Mouse (Mus musculus): ENCODE measurements around the gene Arhgap42. TPM values are rescaled to one million over a fixed set of nuclear protein-coding genes. Genes with fewer than 3 reads are reported as not detected.

Gene Arhgap42
- polyA plus RNA-seq, 1 experiment = 8.3 TPM

- no peak for TF ChIP-seq TCF12 (IDR thresholded peaks at IDR 0.05; ENCODE audit: insufficient read depth, poor library complexity, severe bottlenecking)
- TF ChIP-seq MYOD1 (IDR thresholded peaks at IDR 0.05; ENCODE audit: control insufficient read depth in 1 of 3, insufficient read length in 2 of 3, low read depth in 2 of 3) = no peak
- TF ChIP-seq CEBPB (IDR thresholded peaks at IDR 0.05; ENCODE audit: insufficient read depth, poor library complexity, severe bottlenecking) = no peak
- no peak for TF ChIP-seq POLR2A (IDR thresholded peaks at IDR 0.05; ENCODE audit: insufficient read length, low read depth)
- no peak for TF ChIP-seq TCF3 (IDR thresholded peaks at IDR 0.05; ENCODE audit: insufficient read length, low read depth)
- TF ChIP-seq USF1 (IDR thresholded peaks at IDR 0.05; ENCODE audit: low read depth) = no peak
- no peak for TF ChIP-seq POLR2AphosphoS2 (IDR thresholded peaks at IDR 0.05; ENCODE audit: insufficient read length, low read depth)
- TF ChIP-seq REST (IDR thresholded peaks at IDR 0.05; ENCODE audit: insufficient read depth, insufficient read length) = no peak
- TF ChIP-seq MAX (IDR thresholded peaks at IDR 0.05; ENCODE audit: low read depth) = no peak
- TF ChIP-seq MYOG (IDR thresholded peaks at IDR 0.05; ENCODE audit: control insufficient read depth in 1 of 3, insufficient read depth in 1 of 3, insufficient read length in 2 of 3, low read depth in 2 of 3) = no peak
- TF ChIP-seq SRF (IDR thresholded peaks at IDR 0.05; ENCODE audit: control insufficient read depth, insufficient read length, low read depth) = no peak
- no peak for TF ChIP-seq E2F4 (IDR thresholded peaks at IDR 0.05; ENCODE audit: insufficient read depth)
- Histone ChIP-seq H3K79me2 (ENCODE audit: control insufficient read depth, insufficient read depth) (peaks cover 96% of the 10 kb centered on the region), H3ac (ENCODE audit: control insufficient read depth, insufficient read length) (no peak overlapping the region), H3K4me2 (ENCODE audit: low read depth) (no peak overlapping the region), H3K4me3 (no peak overlapping the region), H3K36me3 (ENCODE audit: control insufficient read depth, insufficient read depth) (no peaks in the 10 kb centered on the region), H3K27me3 (ENCODE audit: control insufficient read depth, insufficient read depth, insufficient read length) (no peaks in the 10 kb centered on the region)
Measured at GRCm38 (mm10) chr9:9221185-9221584, 17.7 kb downstream of the Arhgap42 start.

DNA sequence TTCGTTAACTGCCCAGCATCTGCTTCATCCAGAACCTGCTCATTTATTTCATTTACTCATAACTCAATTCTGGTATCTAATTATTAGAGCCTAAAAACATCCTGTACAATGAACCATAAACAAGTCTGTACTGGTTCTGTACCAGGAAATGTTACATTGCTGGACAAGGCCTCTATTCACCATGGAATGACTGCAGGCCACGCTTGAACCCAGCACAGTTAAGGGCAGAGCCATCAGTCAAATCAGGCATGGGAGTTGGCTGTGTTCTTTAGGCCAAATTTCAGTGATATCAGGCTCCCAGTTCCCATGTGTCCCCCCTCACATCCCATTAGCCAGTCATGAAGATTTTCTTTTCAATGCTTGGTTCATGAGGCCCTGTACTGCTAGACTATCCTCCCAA is 20.6 kb downstream of the Arhgap42 start:
- Histone ChIP-seq H3ac (ENCODE audit: control insufficient read depth, insufficient read length) (no peak overlapping the region), H3K27me3 (ENCODE audit: control insufficient read depth, insufficient read depth, insufficient read length) (no peaks in the 10 kb centered on the region), H3K4me3 (no peak overlapping the region), H3K36me3 (ENCODE audit: control insufficient read depth, insufficient read depth) (no peaks in the 10 kb centered on the region), H3K79me2 (ENCODE audit: control insufficient read depth, insufficient read depth) (peaks cover 97% of the 10 kb centered on the region), H3K4me2 (ENCODE audit: low read depth) (no peak overlapping the region)
- TF ChIP-seq REST (IDR thresholded peaks at IDR 0.05; ENCODE audit: insufficient read depth, insufficient read length) = no peak
- no peak for TF ChIP-seq MYOG (IDR thresholded peaks at IDR 0.05; ENCODE audit: control insufficient read depth in 1 of 3, insufficient read depth in 1 of 3, insufficient read length in 2 of 3, low read depth in 2 of 3)
- no peak for TF ChIP-seq TCF3 (IDR thresholded peaks at IDR 0.05; ENCODE audit: insufficient read length, low read depth)
- TF ChIP-seq POLR2AphosphoS2 (IDR thresholded peaks at IDR 0.05; ENCODE audit: insufficient read length, low read depth) = no peak

- Histone ChIP-seq H3K36me3 (ENCODE audit: control insufficient read depth, insufficient read depth) (no peaks in the 10 kb centered on the region), H3K4me2 (ENCODE audit: low read depth) (no peak overlapping the region), H3K27me3 (ENCODE audit: control insufficient read depth, insufficient read depth, insufficient read length) (no peaks in the 10 kb centered on the region), H3K4me3 (no peak overlapping the region), H3K79me2 (ENCODE audit: control insufficient read depth, insufficient read depth) (peaks cover 89% of the 10 kb centered on the region), H3ac (ENCODE audit: control insufficient read depth, insufficient read length) (no peak overlapping the region)
- TF ChIP-seq E2F4 (IDR thresholded peaks at IDR 0.05; ENCODE audit: insufficient read depth) = no peak
- TF ChIP-seq POLR2AphosphoS2 (IDR thresholded peaks at IDR 0.05; ENCODE audit: insufficient read length, low read depth) = no peak
- TF ChIP-seq POLR2A (IDR thresholded peaks at IDR 0.05; ENCODE audit: insufficient read length, low read depth) = no peak
- TF ChIP-seq MYOG (IDR thresholded peaks at IDR 0.05; ENCODE audit: control insufficient read depth in 1 of 3, insufficient read depth in 1 of 3, insufficient read length in 2 of 3, low read depth in 2 of 3) = no peak
- no peak for TF ChIP-seq MYOD1 (IDR thresholded peaks at IDR 0.05; ENCODE audit: control insufficient read depth in 1 of 3, insufficient read length in 2 of 3, low read depth in 2 of 3)
- TF ChIP-seq USF1 (IDR thresholded peaks at IDR 0.05; ENCODE audit: low read depth) = no peak
- no peak for TF ChIP-seq TCF12 (IDR thresholded peaks at IDR 0.05; ENCODE audit: insufficient read depth, poor library complexity, severe bottlenecking)
- no peak for TF ChIP-seq REST (IDR thresholded peaks at IDR 0.05; ENCODE audit: insufficient read depth, insufficient read length)
- no peak for TF ChIP-seq MAX (IDR thresholded peaks at IDR 0.05; ENCODE audit: low read depth)
- no peak for TF ChIP-seq CEBPB (IDR thresholded peaks at IDR 0.05; ENCODE audit: insufficient read depth, poor library complexity, severe bottlenecking)
- no peak for TF ChIP-seq SRF (IDR thresholded peaks at IDR 0.05; ENCODE audit: control insufficient read depth, insufficient read length, low read depth)
- TF ChIP-seq TCF3 (IDR thresholded peaks at IDR 0.05; ENCODE audit: insufficient read length, low read depth) = no peak
Measured at GRCm38 (mm10) chr9:9214849-9215248, 24.1 kb downstream of the Arhgap42 start.

- H3K4me3 ChIP-seq = no peak overlapping the region
- no peak overlapping the region for H3ac ChIP-seq (ENCODE audit: control insufficient read depth, insufficient read length)
- no peaks in the 10 kb centered on the region for H3K36me3 ChIP-seq (ENCODE audit: control insufficient read depth, insufficient read depth)
- no peaks in the 10 kb centered on the region for H3K27me3 ChIP-seq (ENCODE audit: control insufficient read depth, insufficient read depth, insufficient read length)
- no peak overlapping the region for H3K4me2 ChIP-seq (ENCODE audit: low read depth)
- no peak for TF ChIP-seq TCF12 (IDR thresholded peaks at IDR 0.05; ENCODE audit: insufficient read depth, poor library complexity, severe bottlenecking)
- no peak for TF ChIP-seq REST (IDR thresholded peaks at IDR 0.05; ENCODE audit: insufficient read depth, insufficient read length)
- TF ChIP-seq TCF3 (IDR thresholded peaks at IDR 0.05; ENCODE audit: insufficient read length, low read depth) = no peak
- no peak for TF ChIP-seq POLR2A (IDR thresholded peaks at IDR 0.05; ENCODE audit: insufficient read length, low read depth)
- TF ChIP-seq SRF (IDR thresholded peaks at IDR 0.05; ENCODE audit: control insufficient read depth, insufficient read length, low read depth) = no peak
- no peak for TF ChIP-seq MAX (IDR thresholded peaks at IDR 0.05; ENCODE audit: low read depth)
- no peak for TF ChIP-seq USF1 (IDR thresholded peaks at IDR 0.05; ENCODE audit: low read depth)
- TF ChIP-seq MYOG (IDR thresholded peaks at IDR 0.05; ENCODE audit: control insufficient read depth in 1 of 3, insufficient read depth in 1 of 3, insufficient read length in 2 of 3, low read depth in 2 of 3) = no peak
- no peak for TF ChIP-seq CEBPB (IDR thresholded peaks at IDR 0.05; ENCODE audit: insufficient read depth, poor library complexity, severe bottlenecking)
- H3K79me2 ChIP-seq (ENCODE audit: control insufficient read depth, insufficient read depth) = peaks cover 89% of the 10 kb centered on the region
Measured at GRCm38 (mm10) chr9:9214296-9214695, 24.6 kb downstream of the Arhgap42 start.

DNA sequence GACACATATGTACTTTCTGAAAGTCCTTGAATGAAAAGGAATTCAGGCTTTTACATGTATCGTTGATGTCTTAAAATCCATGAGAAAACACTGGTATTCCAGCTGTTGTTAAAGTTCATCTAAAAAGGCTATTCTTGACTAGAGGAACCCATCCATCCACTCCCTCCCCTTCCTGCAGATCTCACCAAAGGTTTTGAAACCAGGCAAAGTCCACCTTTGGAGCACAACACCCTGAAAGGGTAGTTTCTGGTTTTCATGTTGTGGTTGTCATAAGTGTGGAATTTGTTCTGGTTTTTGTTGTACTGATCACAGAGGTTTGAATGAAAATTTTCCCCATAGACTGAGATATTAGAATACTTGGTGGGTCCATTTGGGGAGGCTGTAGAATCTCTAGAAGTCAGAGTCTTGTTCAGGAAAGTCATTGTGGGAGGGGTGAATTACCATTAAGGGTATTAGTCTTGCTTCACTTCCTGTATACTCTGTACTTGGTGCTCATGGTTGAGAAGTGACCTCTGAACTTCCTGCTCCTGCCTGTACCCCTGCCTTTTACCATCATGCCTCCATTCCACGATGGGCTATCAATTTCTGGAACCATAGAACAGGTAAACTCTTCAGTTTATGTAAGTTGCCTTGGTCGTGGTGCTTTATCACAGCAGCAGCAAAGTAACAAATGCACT is 27.4 kb downstream of the Arhgap42 start:
- no peak overlapping the region for H3ac ChIP-seq (ENCODE audit: control insufficient read depth, insufficient read length)

More for the DNA sequence above, 27.4 kb downstream of the Arhgap42 start:
- Histone ChIP-seq H3K79me2 (ENCODE audit: control insufficient read depth, insufficient read depth) (peaks cover 90% of the 10 kb centered on the region), H3K36me3 (ENCODE audit: control insufficient read depth, insufficient read depth) (no peaks in the 10 kb centered on the region), H3K4me2 (ENCODE audit: low read depth) (no peak overlapping the region), H3K4me3 (no peak overlapping the region), H3K27me3 (ENCODE audit: control insufficient read depth, insufficient read depth, insufficient read length) (no peaks in the 10 kb centered on the region)
- no peak for TF ChIP-seq POLR2AphosphoS2 (IDR thresholded peaks at IDR 0.05; ENCODE audit: insufficient read length, low read depth)
- TF ChIP-seq SRF (IDR thresholded peaks at IDR 0.05; ENCODE audit: control insufficient read depth, insufficient read length, low read depth) = no peak
- TF ChIP-seq USF1 (IDR thresholded peaks at IDR 0.05; ENCODE audit: low read depth) = no peak
- no peak for TF ChIP-seq MYOG (IDR thresholded peaks at IDR 0.05; ENCODE audit: control insufficient read depth in 1 of 3, insufficient read depth in 1 of 3, insufficient read length in 2 of 3, low read depth in 2 of 3)
- TF ChIP-seq E2F4 (IDR thresholded peaks at IDR 0.05; ENCODE audit: insufficient read depth) = no peak
- TF ChIP-seq POLR2A (IDR thresholded peaks at IDR 0.05; ENCODE audit: insufficient read length, low read depth) = no peak
- no peak for TF ChIP-seq CEBPB (IDR thresholded peaks at IDR 0.05; ENCODE audit: insufficient read depth, poor library complexity, severe bottlenecking)
- TF ChIP-seq TCF3 (IDR thresholded peaks at IDR 0.05; ENCODE audit: insufficient read length, low read depth) = no peak
- TF ChIP-seq TCF12 (IDR thresholded peaks at IDR 0.05; ENCODE audit: insufficient read depth, poor library complexity, severe bottlenecking) = no peak
- no peak for TF ChIP-seq MYOD1 (IDR thresholded peaks at IDR 0.05; ENCODE audit: control insufficient read depth in 1 of 3, insufficient read length in 2 of 3, low read depth in 2 of 3)
- TF ChIP-seq REST (IDR thresholded peaks at IDR 0.05; ENCODE audit: insufficient read depth, insufficient read length) = no peak
- TF ChIP-seq MAX (IDR thresholded peaks at IDR 0.05; ENCODE audit: low read depth) = no peak

Data from myocyte (in vitro differentiated cells).